Mouse (Mus musculus): ENCODE data around the gene AC124502.3.

- TF ChIP-seq EP300 (optimal IDR thresholded peaks at IDR 0.05): no peak
- no peak for TF ChIP-seq CTCF (IDR thresholded peaks at IDR 0.05; ENCODE audit: low read depth)
These were observed 46.3 kb upstream of the AC124502.3 start for GRCm38 (mm10) chr19:4992371-4992770.
